Mouse (Mus musculus) liver, embryonic 14 days (tissue): ENCODE data around the gene Fam57b. TPM values are rescaled to one million over a fixed set of nuclear protein-coding genes. Genes with fewer than 3 reads are reported as not detected.

Experiments
- polyA plus RNA-seq: library from polyadenylated mRNA; depleted of rRNA; stranded (reverse); fragments of >200 nt; gene quantifications from 2 replicates; pipeline ENCODE4 v1.2.3, GENCODE M21; 2012; rRNA removed

Gene Fam57b
- 0.09 and 0.13 TPM in 2 replicates for polyA plus RNA-seq

GRCm38 (mm10) chr7:126797411-126798126, at the start of gene Fam57b:
Gene Fam57b (plus strand): TSS chr7:126797668.

GRCm38 (mm10) chr7:126759050-126759671, 38.3 kb upstream of the Fam57b start, which contains the start of gene Mapk3:
Gene Mapk3 (plus strand): TSS chr7:126759601.

GRCm38 (mm10) chr7:126766201-126766600, 31.3 kb upstream of the Fam57b start, which contains the start of gene Gdpd3:
Gene Gdpd3 (plus strand): TSS chr7:126766334.

GRCm38 (mm10) chr7:126776598-126777057, 20.8 kb upstream of the Fam57b start, which contains the start of gene Ypel3:
Gene Ypel3 (plus strand): TSS chr7:126776955.

GRCm38 (mm10) chr7:126780971-126781635, 16.4 kb upstream of the Fam57b start, which contains the start of gene Tbx6:
Gene Tbx6 (plus strand): TSS chr7:126781483.

GRCm38 (mm10) chr7:126791851-126792720, 5.4 kb upstream of the Fam57b start, which contains the start of gene Ppp4c:
Gene Ppp4c (minus strand): TSS chr7:126792496.

GRCm38 (mm10) chr7:126831539-126831938, 34.1 kb downstream of the Fam57b start, which contains the start of gene 4930451I11Rik:
Gene 4930451I11Rik (minus strand): TSS chr7:126831639.

GRCm38 (mm10) chr7:126847116-126847420, 49.6 kb downstream of the Fam57b start, which contains the start of gene Doc2a:
Gene Doc2a (plus strand): TSS chr7:126847416.

GRCm38 (mm10) chr7:126861429-126862130, 64.1 kb downstream of the Fam57b start, which contains the start of gene Hirip3:
Gene Hirip3 (plus strand): TSS chr7:126861972.

GRCm38 (mm10) chr7:126862147-126862784, 64.8 kb downstream of the Fam57b start, which contains the start of gene Ino80e:
Gene Ino80e (minus strand): TSS chr7:126862377.

Other genes starting within 250 kb of the Fam57b start
- gene Eif3c, start 231.3 kb upstream of the Fam57b start, polyA plus RNA-seq: 62.2 and 63.9 TPM in 2 replicates
- gene Apobr, start 212.7 kb upstream of the Fam57b start, polyA plus RNA-seq: 1.5 and 1.8 TPM in 2 replicates
- gene Cln3, start 211.9 kb upstream of the Fam57b start, polyA plus RNA-seq: 7.1 and 8.9 TPM in 2 replicates
- 0.05 TPM in 1 of 2 replicates, not detected in the other for gene Il27, start 202.7 kb upstream of the Fam57b start, polyA plus RNA-seq
- gene Nupr1, start 166.8 kb upstream of the Fam57b start, polyA plus RNA-seq: 2.1 and 2.9 TPM in 2 replicates
- 24.7 and 26.9 TPM in 2 replicates for gene Sgf29, start 148.4 kb upstream of the Fam57b start, polyA plus RNA-seq
- 4.4 and 5.2 TPM in 2 replicates for gene Sult1a1, start 121.2 kb upstream of the Fam57b start, polyA plus RNA-seq
- 33.9 and 35.2 TPM in 2 replicates for gene Bola2, start 102.3 kb upstream of the Fam57b start, polyA plus RNA-seq
- gene Slx1b, start 101.9 kb upstream of the Fam57b start, polyA plus RNA-seq: 4.6 and 4.9 TPM in 2 replicates
- gene Coro1a, start 89.9 kb upstream of the Fam57b start, polyA plus RNA-seq: 44.1 and 60.0 TPM in 2 replicates
- gene Mapk3, start 38.1 kb upstream of the Fam57b start, polyA plus RNA-seq: 28.0 and 36.0 TPM in 2 replicates
- gene Gdpd3, start 31.3 kb upstream of the Fam57b start, polyA plus RNA-seq: 1.2 and 1.6 TPM in 2 replicates
- gene Ypel3, start 20.7 kb upstream of the Fam57b start, polyA plus RNA-seq: 58.6 and 66.7 TPM in 2 replicates
- gene Tbx6, start 16.2 kb upstream of the Fam57b start, polyA plus RNA-seq: 1.0 and 1.3 TPM in 2 replicates
- gene Ppp4c, start 5.2 kb upstream of the Fam57b start, polyA plus RNA-seq: 74.0 and 86.5 TPM in 2 replicates
- not detected in 2 replicates for gene 4930451I11Rik, start 34.0 kb downstream of the Fam57b start, polyA plus RNA-seq
- gene Doc2a, start 49.7 kb downstream of the Fam57b start, polyA plus RNA-seq: 0.01 and 0.03 TPM in 2 replicates
- gene Hirip3, start 64.3 kb downstream of the Fam57b start, polyA plus RNA-seq: 58.3 and 79.1 TPM in 2 replicates
- 23.2 and 24.6 TPM in 2 replicates for gene Ino80e, start 64.7 kb downstream of the Fam57b start, polyA plus RNA-seq
- 15.6 and 17.1 TPM in 2 replicates for gene Taok2, start 87.0 kb downstream of the Fam57b start, polyA plus RNA-seq
- gene Tmem219, start 125.2 kb downstream of the Fam57b start, polyA plus RNA-seq: 9.6 and 10.9 TPM in 2 replicates
- 4.2 and 4.6 TPM in 2 replicates for gene Kctd13, start 131.2 kb downstream of the Fam57b start, polyA plus RNA-seq
- not detected in 2 replicates for gene Asphd1, start 151.9 kb downstream of the Fam57b start, polyA plus RNA-seq
- 0.18 and 0.26 TPM in 2 replicates for gene Sez6l2, start 152.9 kb downstream of the Fam57b start, polyA plus RNA-seq
- 29.7 and 37.0 TPM in 2 replicates for gene Cdipt, start 178.2 kb downstream of the Fam57b start, polyA plus RNA-seq
- gene Cdiptos, start 178.4 kb downstream of the Fam57b start, polyA plus RNA-seq: 0.23 and 0.35 TPM in 2 replicates
- gene Mvp, start 217.0 kb downstream of the Fam57b start, polyA plus RNA-seq: 4.0 and 4.7 TPM in 2 replicates
- 0.08 TPM in 1 of 2 replicates, not detected in the other for gene Pagr1b, start 218.8 kb downstream of the Fam57b start, polyA plus RNA-seq
- gene Pagr1a, start 219.7 kb downstream of the Fam57b start, polyA plus RNA-seq: 10.6 and 17.2 TPM in 2 replicates
- 12.4 and 21.2 TPM in 2 replicates for gene Gm42742, start 223.4 kb downstream of the Fam57b start, polyA plus RNA-seq
- gene Prrt2, start 223.5 kb downstream of the Fam57b start, polyA plus RNA-seq: 0.12 and 0.26 TPM in 2 replicates
- gene Maz, start 229.4 kb downstream of the Fam57b start, polyA plus RNA-seq: 84.8 and 98.3 TPM in 2 replicates
- 58.9 and 63.9 TPM in 2 replicates for gene Kif22, start 244.8 kb downstream of the Fam57b start, polyA plus RNA-seq